Mouse (Mus musculus) splenic B cell, adult 2 months (primary cell): ENCODE results near the gene Arl16.

Experiments
- DNase-seq: peaks from one replicate; pipeline ENCODE4 v3.0.0-alpha.2; 2011; ENCODE audit warnings: low read depth, low spot score
- H3K27me3 ChIP-seq: 2 replicates; pipeline ENCODE4 v1.6.1; 2012; ENCODE audit warnings: mild to moderate bottlenecking, low read length, moderate library complexity, mixed read lengths; ENCODE audit not compliant: control insufficient read depth, poor library complexity, insufficient read depth, severe bottlenecking
- H3K36me3 ChIP-seq: 2 replicates; pipeline ENCODE4 v1.6.1; 2012; ENCODE audit warnings: mild to moderate bottlenecking, low read length, moderate library complexity, mixed read lengths; ENCODE audit not compliant: control insufficient read depth, poor library complexity, insufficient read depth, severe bottlenecking

Arl16 gene

DNA sequence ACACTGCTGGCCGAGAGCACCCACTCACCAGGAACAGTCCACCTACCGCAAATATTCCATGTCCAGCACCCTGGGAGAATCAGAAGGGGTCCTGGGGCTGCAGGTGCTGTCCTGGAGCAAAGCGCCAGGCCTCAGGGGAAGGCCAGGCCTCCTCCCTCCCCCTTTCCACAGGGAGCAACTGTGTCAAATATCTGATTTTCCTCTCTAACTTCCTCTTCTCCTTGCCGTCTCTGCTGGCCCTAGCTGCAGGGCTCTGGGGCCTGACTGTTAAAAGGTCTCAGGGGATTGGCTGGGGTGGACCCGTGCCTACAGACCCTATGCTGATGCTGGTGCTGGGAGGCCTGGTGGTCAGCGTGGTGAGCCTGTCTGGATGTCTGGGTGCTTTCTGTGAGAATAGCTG is 23.3 kb downstream of the Arl16 start:
- Histone ChIP-seq H3K36me3 (no peaks in the 10 kb centered on the region), H3K27me3 (no peaks in the 10 kb centered on the region)
- no peak for DNase-seq

DNA sequence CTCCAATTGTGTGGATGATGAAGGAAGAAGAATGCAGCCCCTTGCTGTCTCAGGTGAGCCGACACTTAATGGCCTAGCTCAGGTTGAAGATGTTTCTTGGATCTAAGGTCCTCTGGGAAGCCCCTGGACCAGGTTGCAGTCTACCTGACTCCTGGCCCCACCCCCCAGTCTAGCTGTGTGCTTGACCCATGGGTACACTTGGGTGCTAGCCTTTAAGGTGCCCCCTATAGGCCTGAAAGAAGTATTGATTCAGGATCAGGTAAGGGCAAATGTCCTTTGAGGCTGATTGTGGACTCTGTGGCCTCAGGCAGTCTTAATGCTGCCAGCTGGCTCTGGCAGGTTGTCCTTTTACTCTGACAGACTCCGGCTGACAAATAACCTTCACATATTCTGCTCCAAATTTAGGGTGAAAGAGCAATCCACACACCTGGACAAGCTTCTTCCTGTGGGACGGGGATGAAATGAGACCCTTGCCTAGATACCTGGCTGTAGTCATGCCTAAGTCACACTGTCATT is 24.6 kb downstream of the Arl16 start:
- Histone ChIP-seq H3K36me3 (no peaks in the 10 kb centered on the region), H3K27me3 (no peaks in the 10 kb centered on the region)
- DNase-seq = no peak

DNA sequence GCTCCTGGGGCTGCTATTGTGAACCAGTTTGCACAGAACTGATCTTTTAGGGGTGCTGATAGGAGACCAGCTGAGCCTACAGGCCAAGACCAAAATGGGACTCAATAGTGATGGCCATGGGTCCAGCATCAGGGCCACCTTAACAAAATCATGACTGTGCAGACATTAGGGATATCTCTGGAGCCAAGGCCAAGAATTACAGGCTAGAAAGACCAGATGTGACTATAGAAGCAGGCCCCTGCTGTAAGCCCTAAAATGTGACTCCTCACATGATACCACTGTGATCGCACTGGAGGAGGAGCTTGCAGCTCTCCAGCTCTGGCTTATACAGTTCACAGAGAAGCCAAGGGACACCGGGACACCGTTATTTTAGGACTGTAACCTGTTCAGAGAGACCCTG is 25.1 kb downstream of the Arl16 start, which contains the start of gene Tspan10:
Gene Tspan10, plus strand, starts transcription at position 301 of the 400 bp plus-strand sequence.
- no peaks in the 10 kb centered on the region for H3K36me3 ChIP-seq
- no peaks in the 10 kb centered on the region for H3K27me3 ChIP-seq
- no peak for DNase-seq

DNA sequence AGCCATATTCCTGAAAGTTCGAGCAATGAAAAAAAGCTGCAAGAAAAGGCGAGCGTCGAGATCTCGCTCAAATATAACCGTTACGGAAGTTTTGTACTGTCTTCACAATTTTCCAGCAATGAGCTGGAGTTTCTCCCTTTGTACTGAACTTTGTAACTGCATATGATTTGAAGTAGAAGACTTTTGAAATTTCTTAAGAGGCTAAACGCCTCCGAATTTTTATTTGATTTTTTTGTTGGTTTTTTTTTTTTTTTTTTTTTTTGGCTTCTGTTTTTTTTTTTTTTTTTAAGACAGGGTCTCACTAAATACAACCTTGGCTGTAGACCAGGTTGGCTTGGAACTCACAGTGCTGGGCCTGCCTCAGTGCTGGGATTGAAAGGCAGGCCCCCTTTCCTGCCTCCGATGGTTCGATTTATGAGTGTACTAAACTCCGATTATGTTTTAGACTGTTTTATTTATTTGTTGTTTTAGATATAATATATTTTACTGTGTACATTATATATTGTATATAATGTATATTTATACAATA is 29.5 kb downstream of the Arl16 start:
- no peak for DNase-seq
- H3K36me3 ChIP-seq = no peaks in the 10 kb centered on the region

DNA sequence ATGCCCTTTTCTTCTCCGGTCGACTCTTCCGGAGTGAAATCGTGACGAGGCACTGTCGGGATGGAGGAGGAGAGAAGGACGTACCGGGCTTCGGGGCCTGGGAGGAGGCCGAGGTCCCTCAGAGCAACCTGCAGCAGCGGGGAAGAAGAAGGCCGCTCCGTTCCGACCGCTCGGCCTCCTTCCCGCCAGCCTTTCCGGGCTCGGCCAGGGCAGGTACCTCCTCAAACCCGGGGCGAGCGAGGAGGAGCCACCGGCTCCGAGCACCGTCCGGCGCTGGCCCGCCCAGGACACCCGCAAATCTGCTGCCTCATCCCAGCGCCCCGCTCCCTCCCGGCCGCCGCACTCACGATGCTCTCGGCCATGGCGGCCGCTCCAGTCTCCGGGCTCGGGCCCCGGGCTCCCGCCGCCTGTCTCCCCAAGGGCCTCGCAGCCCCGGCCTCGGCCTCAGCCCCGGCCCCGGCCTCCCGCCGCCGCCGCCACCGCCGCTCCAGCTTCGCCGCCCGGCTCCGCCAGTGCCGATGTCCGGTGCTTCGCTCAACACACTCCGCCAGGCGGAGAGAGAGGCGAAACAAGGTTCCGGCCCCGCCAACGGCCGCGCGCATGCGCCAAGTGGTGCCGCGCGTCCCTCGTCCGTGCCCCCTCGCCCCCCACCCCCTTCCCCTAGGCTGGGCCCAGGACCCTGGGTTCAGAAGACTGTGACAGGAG is 30.1 kb downstream of the Arl16 start, which contains the start of gene Nploc4:
Gene Nploc4, minus strand, starts transcription at position 557 of the 705 bp plus-strand sequence.
- DNase-seq = peak; percentile 89
- peaks cover 2% of the 10 kb centered on the region; the same call in 1 of the 2 replicates for H3K36me3 ChIP-seq
- H3K27me3 ChIP-seq = no peaks in the 10 kb centered on the region

More for the DNA sequence above, 29.5 kb downstream of the Arl16 start:
- no peaks in the 10 kb centered on the region for H3K27me3 ChIP-seq

DNA sequence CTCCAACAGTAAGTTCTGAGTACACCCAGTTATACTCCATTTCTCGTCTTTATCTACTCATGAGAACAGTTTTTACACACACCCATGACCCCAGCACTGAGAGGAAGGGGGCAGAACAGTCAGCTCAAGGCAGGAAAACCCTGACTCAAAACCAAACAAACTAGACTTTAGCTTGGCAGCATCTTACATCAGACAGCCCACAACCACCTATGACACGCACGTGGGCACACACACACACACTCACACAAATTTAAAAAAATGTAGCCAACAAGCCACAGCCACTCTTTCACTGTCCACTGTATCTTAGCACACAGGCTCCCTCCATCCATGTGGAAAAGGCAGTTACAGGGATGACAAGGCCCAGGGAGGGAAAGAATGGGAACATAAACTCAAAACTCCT is 40.7 kb downstream of the Arl16 start:
- Histone ChIP-seq H3K27me3 (no peaks in the 10 kb centered on the region), H3K36me3 (peaks cover 13% of the 10 kb centered on the region)
- DNase-seq = no peak

DNA sequence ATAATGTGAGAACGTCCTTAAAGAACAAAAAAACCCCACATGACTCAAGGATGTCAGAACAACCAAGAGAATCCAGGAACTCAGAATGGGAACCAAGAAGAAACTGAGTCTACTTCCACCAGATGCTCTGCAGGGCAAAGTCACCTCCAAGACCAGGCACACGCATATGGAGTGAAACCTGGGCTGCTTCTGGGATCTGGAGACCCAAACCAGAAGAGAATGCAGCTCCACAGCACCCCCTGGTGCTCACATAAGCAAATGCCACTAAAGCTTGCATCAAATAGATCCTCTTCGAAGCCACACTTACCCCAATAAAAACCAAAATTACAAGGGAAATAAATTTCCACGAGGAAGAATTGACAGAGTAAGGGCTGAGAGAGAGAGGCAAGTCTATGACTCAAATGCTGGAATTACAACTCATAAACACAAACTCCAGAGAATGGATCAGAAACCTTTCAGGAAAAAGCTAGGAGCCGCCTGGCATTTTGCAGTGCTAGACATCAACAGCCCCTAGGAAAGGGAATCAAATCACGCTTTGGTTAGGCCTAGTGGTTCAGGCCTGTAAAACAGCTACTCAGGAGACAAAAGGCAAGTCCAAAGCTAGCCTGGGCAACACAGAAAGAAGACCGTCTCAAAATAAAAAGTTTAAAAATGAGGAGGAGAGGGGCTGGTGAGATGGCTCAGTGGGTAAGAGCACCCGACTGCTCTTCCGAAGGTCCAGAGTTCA is 43.7 kb downstream of the Arl16 start:
- H3K36me3 ChIP-seq = peaks cover 13% of the 10 kb centered on the region
- DNase-seq = peak; percentile 73
- no peaks in the 10 kb centered on the region for H3K27me3 ChIP-seq

DNA sequence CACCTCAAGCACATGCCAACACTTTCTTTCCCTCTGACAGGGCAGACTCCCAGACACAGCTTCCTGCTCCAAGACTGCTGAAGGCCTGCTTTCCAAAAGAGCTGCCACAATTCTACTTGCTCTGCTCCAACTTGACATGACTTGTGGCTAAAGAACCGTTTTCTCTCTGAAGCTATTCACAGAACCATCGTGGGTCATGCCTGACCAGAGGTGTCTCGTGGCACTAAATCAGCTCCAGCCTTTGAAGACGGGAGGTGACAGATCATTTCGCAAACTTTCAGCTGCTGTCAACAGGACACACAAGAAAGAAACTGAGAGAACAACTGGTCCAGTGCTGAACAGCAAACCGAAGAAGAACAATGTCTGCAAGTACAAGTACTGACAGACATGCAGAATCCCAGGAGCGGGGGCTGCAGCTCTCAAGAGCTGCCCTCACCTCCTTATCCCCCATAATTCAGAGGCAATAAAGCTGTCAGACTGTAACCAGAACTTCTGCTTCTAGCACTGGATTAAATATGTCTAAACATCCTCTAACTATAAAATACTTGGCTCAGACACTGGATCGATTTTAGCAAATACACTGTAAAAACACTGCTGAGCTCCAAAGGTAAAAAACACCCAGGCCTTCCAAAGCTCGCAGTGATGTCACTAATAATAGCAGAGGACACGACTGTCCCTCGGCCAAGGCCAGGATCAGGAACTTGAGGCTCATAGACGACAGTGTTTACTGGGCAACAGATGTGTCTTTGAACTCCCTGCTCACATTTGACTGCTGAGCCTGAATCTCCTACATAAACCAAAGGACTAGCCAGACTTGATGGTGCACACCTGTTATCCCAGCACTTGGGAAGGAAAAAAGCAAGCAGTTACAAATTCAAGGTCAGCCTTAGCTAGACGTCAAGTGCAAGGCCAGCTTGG is 44.5 kb downstream of the Arl16 start:
- DNase-seq = no peak
- peaks cover 9% of the 10 kb centered on the region for H3K36me3 ChIP-seq
- H3K27me3 ChIP-seq = no peaks in the 10 kb centered on the region

DNA sequence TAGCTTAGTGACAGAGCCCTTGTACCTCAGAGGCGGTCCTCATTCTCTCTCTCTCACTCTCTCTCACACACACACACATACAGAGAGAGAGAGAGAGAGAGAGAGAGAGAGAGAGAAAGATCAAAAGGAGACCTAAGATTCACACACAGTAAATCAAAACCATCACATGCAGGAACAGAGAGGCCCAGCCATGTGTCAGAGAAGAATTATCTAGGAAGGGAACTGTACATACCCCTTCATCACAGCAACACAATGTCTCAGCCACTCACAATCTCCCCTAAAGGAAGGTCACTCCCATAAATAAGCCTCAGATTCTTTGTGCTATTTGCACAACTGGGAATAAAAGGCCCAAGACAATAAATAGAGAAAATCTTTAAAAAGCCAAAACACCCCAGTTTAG is 48.8 kb downstream of the Arl16 start:
- Histone ChIP-seq H3K36me3 (peaks cover 4% of the 10 kb centered on the region; the same call in 1 of the 2 replicates), H3K27me3 (no peaks in the 10 kb centered on the region)
- no peak for DNase-seq

DNA sequence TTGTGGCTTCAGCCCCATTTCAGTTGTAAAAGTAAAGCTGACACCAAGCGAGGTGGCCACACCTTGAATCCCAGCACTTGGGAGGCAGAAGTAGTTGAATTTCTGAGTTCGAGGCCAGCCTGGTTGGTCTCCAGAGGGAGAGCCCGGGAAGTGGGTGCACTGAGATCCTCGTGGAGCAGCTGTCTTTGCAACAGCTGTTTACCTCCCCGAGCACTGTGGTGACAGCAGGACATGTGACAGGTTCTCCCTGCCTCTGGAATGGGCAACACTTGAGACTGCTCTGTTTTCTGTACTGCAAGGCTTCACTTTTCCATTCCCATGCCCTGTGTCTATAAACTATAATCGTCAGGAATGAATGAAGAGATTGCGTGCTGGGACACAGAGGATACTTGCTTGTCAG is 49.6 kb downstream of the Arl16 start:
- peaks cover 6% of the 10 kb centered on the region; the same call in 1 of the 2 replicates for H3K36me3 ChIP-seq
- no peaks in the 10 kb centered on the region for H3K27me3 ChIP-seq
- DNase-seq = no peak
